Mouse (Mus musculus) inflammation-experienced regulatory T-cells, adult 6 months (primary cell): ENCODE results near the gene Tox2. TPM values are rescaled to one million over a fixed set of nuclear protein-coding genes. Genes with fewer than 3 reads are reported as not detected.

Source experiments
- ATAC-seq: one replicate; pipeline ENCODE4 v1.8.0; 2017
- polyA plus RNA-seq, 3 experiments: library from polyadenylated mRNA; unstranded; fragments of 100-300 nt; shearing (Covaris generic); gene quantifications; one replicate each; pipeline ENCODE4 v1.2.1; 2017

Tox2 gene
- polyA plus RNA-seq = 10 to 100 TPM; 11.0 to 19.2 (median 13.1) TPM

DNA sequence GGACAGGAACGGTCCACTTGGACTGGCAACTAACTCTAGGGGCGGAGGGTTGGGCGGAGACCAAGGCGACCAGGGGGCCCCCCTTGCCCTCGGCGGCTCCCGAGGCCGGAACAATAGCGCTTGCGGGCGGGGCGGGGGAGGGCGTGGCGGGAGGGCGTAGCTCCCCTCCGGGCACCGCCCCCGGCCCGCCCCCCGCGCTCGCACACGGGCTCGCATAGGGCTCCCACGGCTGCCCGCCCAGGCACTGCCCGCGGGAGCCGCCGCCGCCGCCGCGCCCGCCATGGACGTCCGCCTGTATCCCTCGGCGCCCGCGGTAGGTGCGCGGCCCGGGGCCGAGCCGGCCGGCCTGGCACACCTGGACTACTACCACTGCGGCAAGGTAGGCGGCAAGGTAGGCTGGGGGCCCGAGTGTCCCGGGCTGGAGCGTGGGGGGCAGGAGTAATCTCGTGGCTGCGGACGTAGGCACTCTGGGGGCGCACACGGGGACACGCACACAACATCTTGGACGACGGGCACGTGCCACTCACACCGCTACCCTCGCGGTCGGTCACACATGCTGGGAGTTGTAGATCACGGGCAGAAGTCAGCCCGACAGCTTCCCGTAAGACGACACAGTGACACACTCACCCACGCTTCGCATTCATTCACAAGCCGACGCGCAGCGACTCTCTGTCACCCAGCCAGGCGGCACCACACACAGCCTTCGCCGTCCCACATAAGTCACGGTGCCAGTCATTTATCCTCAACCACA is at the start of gene Tox2:
Gene Tox2, plus strand, starts transcription at position 242 of the 751 bp plus-strand sequence.
- ATAC-seq = peak; percentile 78

DNA sequence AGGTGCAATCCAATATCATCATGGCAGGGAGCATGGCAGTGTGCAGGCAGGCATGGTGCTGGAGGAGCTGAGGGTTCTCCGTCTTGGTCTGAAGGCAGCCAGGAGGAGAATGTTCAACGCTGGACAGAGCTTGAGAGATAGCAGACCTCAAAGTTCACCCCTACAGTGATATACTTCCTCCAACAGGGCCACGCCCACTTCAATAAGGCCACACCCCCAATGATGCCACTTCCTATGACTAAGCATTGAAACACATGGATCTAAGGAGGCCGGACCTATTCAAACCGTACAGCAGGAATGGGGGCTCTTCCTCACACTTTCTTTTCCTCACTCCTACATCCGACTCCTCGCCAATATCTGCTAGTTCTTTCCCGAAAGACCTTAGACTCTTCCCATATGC is 48.3 kb upstream of the Tox2 start:
- ATAC-seq = peak; percentile 38

DNA sequence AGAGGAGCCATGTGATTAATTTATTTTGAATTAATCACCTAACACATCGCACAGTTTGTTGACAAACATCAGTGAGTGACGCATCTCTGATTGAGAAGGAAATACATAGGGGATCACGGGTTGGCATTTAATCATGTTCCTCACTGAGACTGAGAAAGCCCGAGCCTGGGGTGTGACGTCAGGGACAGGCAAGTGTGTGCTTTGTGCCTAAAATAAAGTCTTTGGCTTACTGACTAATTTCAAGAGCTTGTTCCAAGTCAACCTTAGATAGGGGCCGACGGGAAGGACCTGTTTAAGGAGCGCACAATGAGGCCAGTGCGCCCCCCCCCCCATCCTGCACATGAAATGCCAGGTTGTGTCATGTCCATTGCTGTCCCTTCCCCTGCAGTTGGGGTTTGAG is 43.9 kb upstream of the Tox2 start:
- no peak for ATAC-seq

DNA sequence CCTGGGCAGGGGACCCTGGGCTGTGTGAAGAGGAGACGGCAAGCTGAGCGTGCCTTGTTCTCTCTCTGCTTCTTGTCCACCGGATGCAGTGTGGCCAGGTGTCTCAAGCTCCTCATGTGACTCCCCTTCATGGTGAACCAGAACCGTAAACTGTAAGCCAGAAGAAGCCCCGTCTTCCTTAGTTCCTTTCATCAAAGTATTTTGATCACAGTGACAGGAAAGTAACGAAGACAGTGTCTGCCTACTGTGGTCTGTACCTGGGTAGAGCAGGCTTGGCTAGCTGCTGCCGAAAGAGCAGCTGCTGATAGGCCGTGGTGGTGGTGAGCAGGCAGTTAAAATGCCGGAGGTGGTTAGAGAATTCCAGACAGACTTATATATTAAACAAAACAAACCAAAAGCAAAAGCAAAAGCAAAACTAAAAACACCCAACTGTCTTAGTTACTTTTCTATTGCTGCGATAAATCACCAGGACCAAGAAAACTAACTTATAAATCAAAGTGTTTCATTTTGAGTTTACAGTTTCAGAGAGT is 38.4 kb upstream of the Tox2 start:
- peak; percentile 59 for ATAC-seq

DNA sequence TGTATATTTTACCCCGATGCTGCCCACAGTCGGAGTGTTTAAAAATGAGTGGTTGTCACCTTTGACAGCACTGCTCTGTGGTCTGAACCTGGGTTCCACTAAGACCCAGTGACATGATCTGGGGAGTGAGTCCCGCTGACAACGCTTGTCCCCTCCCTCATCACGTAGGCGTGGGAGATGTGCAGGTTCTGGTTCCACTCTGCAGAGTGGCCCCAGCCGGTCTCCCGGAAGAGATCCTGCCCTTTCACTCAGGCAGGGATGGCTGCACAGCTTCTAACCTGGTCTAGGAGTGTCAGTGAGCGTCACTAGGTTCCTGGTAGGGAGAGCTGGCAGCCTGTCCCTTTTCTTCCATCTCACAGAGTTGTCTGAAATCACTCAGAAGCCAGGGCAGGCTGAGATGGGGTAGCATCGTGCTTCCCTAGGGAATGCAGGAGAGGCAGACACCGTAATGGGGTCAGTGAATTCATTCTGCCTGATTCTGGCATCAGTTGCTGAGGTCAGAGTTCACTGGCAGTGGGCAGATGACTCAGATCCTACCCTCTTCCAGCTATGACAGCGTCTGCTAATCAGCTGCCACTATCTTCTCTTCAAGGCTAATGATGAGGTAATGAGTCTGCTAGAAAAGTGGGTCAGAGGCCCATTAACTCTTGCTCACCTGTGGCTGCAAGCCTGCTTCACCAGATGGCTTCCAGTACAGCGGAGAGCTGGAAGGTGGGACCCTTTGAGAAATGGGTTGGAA is 36.7 kb upstream of the Tox2 start:
- ATAC-seq = peak; percentile 71

DNA sequence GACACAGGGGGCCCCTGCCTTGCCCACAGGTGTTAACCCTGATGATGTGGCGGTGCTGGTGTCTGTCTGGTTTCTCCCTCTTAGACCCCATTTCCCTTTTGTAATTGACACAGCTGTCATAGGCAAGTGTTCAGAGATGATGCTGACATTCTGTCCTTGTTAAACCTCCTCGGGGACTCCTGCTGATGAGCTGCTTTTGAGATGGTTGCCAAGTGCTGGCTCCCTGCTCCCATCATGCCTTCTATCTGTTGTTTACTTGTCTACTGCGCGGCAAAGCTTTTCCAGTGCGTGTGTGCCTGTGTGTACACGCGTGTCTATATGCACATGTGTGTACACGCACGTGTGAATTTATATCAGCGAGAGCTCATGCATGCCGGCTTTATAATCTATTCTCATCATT is 31.0 kb upstream of the Tox2 start:
- ATAC-seq = no peak

DNA sequence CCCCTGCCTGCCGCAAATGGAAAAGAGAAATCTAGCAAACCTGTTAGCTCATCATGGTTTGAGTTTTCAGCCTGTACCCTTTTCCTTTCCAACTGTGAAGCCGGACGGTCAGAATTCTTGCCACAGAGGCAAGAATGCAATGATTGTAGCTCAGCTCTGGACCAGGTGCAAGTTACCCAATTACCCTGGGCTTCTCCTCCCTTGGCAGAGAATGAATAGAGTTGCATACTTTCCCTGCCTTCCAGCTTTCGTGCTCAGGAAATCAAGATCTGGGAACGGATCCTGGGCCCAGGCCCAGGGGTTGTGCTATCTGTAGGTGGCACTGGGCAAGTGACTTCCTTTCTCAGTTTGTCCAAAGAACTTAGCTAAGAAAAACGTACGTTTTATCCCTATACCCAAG is 28.9 kb upstream of the Tox2 start:
- ATAC-seq = no peak

DNA sequence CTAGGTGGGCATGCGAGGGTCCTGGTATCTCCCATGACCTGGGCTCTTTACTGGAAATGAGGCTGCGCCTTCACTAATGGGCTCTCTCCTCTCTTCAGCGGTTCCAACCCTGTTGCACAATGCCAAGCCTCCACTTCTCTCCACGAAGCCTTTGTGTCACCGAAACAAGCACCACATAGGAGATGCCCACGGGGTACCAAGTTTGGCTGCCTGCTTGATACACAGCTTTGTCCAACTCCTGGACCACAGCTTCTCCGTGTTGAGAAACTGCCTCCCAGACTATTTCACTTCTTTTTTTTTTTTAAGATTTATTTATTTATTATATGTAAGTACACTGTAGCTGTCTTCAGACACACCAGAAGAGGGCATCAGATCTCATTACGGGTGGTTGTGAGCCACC is 27.1 kb upstream of the Tox2 start:
- no peak for ATAC-seq

GRCm38 (mm10) chr2:163176502-163176901 is 26.4 kb upstream of the Tox2 start:
- ATAC-seq = peak; percentile 17

DNA sequence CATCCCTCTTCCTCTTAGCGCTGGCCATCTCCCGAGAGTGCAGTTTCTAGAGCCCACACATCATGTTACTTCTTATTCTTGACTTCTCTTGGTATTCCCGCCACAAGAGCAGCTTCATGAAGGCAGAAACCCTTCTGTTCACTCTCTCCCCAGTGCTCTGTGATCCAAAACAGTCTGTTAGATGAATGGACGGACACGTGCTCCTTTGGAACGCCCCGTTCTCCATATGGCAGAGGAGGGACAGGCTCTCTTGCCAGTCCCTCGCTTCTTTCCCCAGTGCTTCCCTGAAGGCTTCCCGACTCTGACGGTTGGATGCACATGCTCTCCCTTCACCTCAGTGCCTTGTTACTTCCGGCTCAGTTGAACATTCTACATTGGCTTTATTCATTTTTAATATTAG is 15.4 kb upstream of the Tox2 start:
- no peak for ATAC-seq

DNA sequence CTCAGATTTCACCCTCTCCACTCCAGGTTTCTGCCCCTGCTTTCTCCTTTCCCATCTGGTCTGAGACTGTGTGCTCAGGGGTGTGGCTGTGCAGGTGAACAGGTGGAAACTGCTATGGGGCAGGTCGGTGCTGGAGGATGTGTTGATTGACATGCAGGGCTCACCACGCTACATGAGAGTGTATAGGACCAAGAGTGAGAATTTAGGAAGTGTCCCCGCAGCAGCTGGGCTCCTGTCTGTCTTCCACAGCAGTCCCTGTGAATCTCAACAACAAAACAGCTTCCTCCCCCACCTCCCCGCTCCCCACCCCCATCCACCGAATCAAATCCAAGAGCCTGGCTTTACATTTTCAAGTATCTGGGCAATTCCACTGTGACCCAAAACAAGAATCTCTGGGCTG is 13.3 kb upstream of the Tox2 start:
- no peak for ATAC-seq

DNA sequence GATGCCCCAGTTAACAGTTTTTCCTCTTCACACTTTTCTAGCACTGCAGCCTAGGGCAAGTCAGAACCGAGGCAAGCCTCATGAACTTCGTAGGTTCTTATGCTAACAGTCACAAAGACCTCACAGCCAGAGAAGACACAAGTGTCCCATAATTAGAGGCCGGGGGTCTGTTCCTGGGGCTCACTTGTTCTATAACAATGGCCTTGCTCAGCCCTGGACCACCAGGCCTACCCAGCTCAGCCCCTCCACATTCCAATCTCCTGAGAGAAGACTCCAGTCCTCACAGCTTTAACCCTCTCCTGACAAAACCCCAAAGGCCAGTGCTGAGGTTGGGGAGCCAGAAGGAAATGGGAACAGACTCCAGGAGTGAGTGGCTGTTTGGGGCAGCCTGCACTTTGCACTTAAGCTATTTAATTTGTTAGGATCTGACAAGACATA is 12.9 kb upstream of the Tox2 start:
- ATAC-seq = no peak

DNA sequence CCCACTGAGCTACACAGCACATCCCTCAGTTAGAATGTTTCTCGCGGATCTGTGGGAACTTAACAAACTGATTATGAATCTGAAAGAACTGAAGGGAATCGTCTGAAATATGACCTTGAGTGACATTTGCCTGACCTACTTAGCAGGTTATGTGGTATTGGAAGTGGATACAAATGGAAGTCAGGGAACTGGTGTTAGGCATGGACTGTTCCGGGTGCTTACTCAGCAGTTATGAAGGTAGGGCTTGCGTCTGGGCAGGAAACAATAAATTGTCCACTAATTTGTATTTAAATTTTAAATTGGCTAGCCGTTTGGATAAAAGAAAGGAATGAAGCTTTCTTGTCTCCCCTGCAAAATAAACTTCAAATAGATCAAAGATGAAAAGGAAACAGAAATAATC is 10.4 kb upstream of the Tox2 start:
- no peak for ATAC-seq

GRCm38 (mm10) chr2:163194015-163194414 is 8.9 kb upstream of the Tox2 start:
- no peak for ATAC-seq

- ATAC-seq = no peak
Observed at GRCm38 (mm10) chr2:163194543-163194942, 8.4 kb upstream of the Tox2 start.

DNA sequence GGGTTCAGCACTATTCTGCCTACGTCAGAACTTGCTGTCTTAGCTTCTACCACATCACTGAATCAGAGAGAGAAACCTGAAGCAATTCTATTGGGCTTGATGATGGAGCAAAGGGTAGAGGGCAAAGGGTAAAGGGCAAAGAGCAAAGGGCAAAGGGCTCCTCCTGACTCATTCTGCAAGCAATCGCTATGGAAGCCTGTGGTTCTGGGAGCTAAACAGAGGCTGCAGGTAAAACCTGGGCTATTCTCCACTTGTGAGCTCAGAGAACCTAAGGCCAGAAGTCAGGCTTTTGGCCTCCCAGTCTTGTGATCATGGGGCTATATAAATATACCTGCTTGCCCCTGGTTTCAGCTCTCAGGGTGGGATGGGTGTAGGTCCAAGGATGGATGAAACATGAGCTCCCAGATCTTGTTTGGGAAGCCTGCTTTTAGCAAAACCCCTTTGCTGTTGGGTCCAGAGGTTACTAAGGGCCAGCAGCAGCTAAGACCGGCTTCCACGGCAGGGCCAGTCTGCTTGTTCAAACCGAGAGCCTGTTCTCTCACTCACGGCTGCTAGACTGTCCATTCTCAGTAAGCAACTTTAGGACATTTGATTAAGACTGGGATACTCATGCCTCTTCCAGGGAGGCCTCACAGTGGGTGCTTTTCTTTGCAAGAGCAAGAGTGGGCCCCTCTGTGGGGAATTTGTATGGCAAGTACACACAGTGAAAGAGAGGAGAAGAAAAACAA is 7.7 kb upstream of the Tox2 start:
- no peak for ATAC-seq

DNA sequence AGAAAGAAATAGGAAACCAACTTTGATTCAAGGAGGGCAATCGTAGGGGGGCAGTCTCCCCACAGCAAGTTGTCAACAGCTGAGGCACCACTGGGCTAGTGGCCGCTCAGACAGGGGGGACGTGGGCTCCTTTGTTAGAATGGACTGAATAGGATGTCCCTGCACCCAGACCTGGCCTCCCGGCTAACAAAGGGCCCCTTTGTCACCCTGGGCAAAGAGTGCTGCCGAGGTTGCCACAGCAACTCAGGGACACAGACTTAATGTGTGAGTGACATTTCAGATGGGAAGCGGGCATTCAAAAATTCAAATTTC is 7.1 kb upstream of the Tox2 start:
- ATAC-seq = no peak

- no peak for ATAC-seq
Observed at GRCm38 (mm10) chr2:163201897-163202296, 1.0 kb upstream of the Tox2 start.

DNA sequence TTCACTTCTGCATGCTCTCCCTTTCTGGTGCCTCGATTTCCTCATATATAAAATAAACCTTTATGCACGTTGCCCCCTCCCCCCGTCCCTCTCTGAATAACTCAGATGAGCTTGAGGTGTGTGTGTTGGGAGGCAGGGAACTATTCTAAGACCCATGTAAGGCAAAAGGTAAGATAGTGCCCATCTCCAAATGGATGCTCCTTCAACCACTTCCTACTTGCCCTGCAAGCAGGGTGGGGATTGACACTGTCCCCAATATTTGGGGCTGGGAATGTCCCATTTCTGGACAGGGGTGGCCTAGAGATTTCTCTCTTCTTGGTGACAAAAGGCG is 407 bp upstream of the Tox2 start:
- peak; percentile 5 for ATAC-seq

GRCm38 (mm10) chr2:163203635-163204547 is 966 bp downstream of the Tox2 start:
- ATAC-seq = peak; percentile 5

- ATAC-seq = no peak
Observed at GRCm38 (mm10) chr2:163204548-163205261, 1.8 kb downstream of the Tox2 start.

DNA sequence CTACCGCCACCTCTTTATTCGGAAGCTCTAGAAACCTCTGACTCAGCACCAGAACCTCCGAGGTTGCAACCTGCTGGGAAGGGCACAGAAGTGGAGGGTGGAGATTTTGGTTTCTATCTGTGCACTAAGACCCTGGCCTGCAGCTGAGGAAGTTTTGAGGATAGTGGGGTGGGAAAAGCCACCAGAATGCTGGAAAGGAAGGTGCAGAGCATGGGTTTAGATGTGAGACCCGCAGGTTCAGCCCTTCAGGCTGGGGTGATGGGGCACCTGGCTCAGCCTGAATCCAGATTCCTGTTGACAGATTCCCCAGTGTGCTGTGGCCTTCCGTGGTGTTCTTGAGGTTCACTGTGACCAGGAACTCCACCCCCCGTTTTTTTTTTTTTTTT is 2.3 kb downstream of the Tox2 start:
- ATAC-seq = no peak
